Mouse (Mus musculus) kidney, adult 2 months (tissue): ENCODE data around the gene Acot11. TPM values are rescaled to one million over a fixed set of nuclear protein-coding genes. Genes with fewer than 3 reads are reported as not detected.
A peak's percentile ranks its signal among the peaks of the same experiment; 100 is the strongest.

ENCODE experiments used
- DNase-seq: peaks from one replicate; pipeline ENCODE4 v3.0.0; 2021
- H3K27ac ChIP-seq: fragments of 200-500 bp; 2 replicates; pipeline ENCODE4 v1.5.1; 2012; ENCODE audit warnings: low read depth, low read length, control low read depth, inconsistent platforms; ENCODE audit not compliant: insufficient read depth
- H3K27me3 ChIP-seq: fragments of 200-500 bp; replicated peaks from 2 replicates; pipeline ENCODE4 v1.6.1; 2012; ENCODE audit warnings: mild to moderate bottlenecking, moderate library complexity, low read length, inconsistent platforms; ENCODE audit not compliant: control insufficient read depth, insufficient read depth
- H3K36me3 ChIP-seq: fragments of 200-500 bp; 2 replicates; pipeline ENCODE4 v1.6.1; 2012; ENCODE audit warnings: mild to moderate bottlenecking, moderate library complexity, low read length, inconsistent platforms; ENCODE audit not compliant: control insufficient read depth, insufficient read depth
- H3K4me1 ChIP-seq: fragments of 200-500 bp; 2 replicates; pipeline ENCODE4 v1.6.1; 2011; ENCODE audit warnings: low read length; ENCODE audit not compliant: control insufficient read depth, insufficient read depth
- H3K4me3 ChIP-seq: fragments of 200-500 bp; 2 replicates; pipeline ENCODE4 v1.5.1; 2011; ENCODE audit warnings: mild to moderate bottlenecking, low read depth, low read length, control low read depth; ENCODE audit not compliant: insufficient read depth
- CTCF ChIP-seq: fragments of 200-500 bp; conservative IDR thresholded peaks from 2 replicates; pipeline ENCODE4 v1.5.1; 2011; ENCODE audit warnings: low read depth, mild to moderate bottlenecking, control low read depth, low read length, moderate library complexity, mixed read lengths; ENCODE audit not compliant: insufficient read depth, insufficient read length
- POLR2A ChIP-seq: fragments of 200-500 bp; IDR thresholded peaks from one replicate; pipeline ENCODE4 v1.6.1; 2011; ENCODE audit warnings: low read depth, low read length, control low read depth
- WGBS: fragments of 180-500 bp; shearing (Covaris S2); methylation state at CpG from one replicate; pipeline ENCODE4 v1.1.7; 2018; 5-methylcytosine and 5-hydroxymethylcytosine counted together
- polyA plus RNA-seq: library from polyadenylated mRNA; depleted of rRNA; stranded (reverse); fragments of >200 nt; gene quantifications from 2 replicates; pipeline ENCODE4 v1.2.3, GENCODE M21; 2012

The Acot11 gene
- polyA plus RNA-seq, 1 experiment = 20.2 TPM

GRCm38 (mm10) chr4:106787830-106788229 lies 17.0 kb downstream of the Acot11 start:
- no peaks in the 10 kb centered on the region for H3K27me3 ChIP-seq
- no peak overlapping the region for H3K4me3 ChIP-seq
- WGBS = 68% methylated on average over 7 of the region's 7 CpGs
- no peaks in the 10 kb centered on the region for H3K36me3 ChIP-seq
- TF ChIP-seq POLR2A (no peak), CTCF (no peak)
- no peak for DNase-seq
- no peak overlapping the region for H3K27ac ChIP-seq
- no peaks in the 10 kb centered on the region for H3K4me1 ChIP-seq

GRCm38 (mm10) chr4:106785753-106786540 lies 18.9 kb downstream of the Acot11 start:
- Histone ChIP-seq H3K4me1 (no peaks in the 10 kb centered on the region), H3K4me3 (no peak overlapping the region), H3K36me3 (no peaks in the 10 kb centered on the region), H3K27ac (no peak overlapping the region), H3K27me3 (no peaks in the 10 kb centered on the region)
- no peak for DNase-seq
- TF ChIP-seq POLR2A (no peak), CTCF (no peak)
- WGBS = 34% methylated on average over 3 of the region's 5 CpGs

GRCm38 (mm10) chr4:106785345-106785744 lies 19.5 kb downstream of the Acot11 start:
- Histone ChIP-seq H3K36me3 (no peaks in the 10 kb centered on the region), H3K4me3 (no peak overlapping the region), H3K27ac (no peak overlapping the region), H3K27me3 (no peaks in the 10 kb centered on the region), H3K4me1 (no peaks in the 10 kb centered on the region)
- WGBS = 90% methylated on average over 7 of the region's 7 CpGs
- no peak for DNase-seq
- TF ChIP-seq CTCF (no peak), POLR2A (no peak)

- 93% methylated on average over 7 of the region's 7 CpGs for WGBS
Measured at GRCm38 (mm10) chr4:106784806-106785205, 20.0 kb downstream of the Acot11 start.

GRCm38 (mm10) chr4:106783137-106783536 lies 21.7 kb downstream of the Acot11 start:
- Histone ChIP-seq H3K36me3 (no peaks in the 10 kb centered on the region), H3K4me3 (no peak overlapping the region), H3K27ac (no peak overlapping the region), H3K27me3 (no peaks in the 10 kb centered on the region), H3K4me1 (peaks cover 9% of the 10 kb centered on the region)
- DNase-seq = no peak
- no peak for TF ChIP-seq POLR2A
- TF ChIP-seq CTCF = no peak
- WGBS = 75% methylated on average over 10 of the region's 10 CpGs

More at GRCm38 (mm10) chr4:106784806-106785205, 20.0 kb downstream of the Acot11 start:
- H3K36me3 ChIP-seq = no peaks in the 10 kb centered on the region
- H3K4me1 ChIP-seq = no peaks in the 10 kb centered on the region
- no peak overlapping the region for H3K27ac ChIP-seq
- no peak for DNase-seq
- no peaks in the 10 kb centered on the region for H3K27me3 ChIP-seq
- no peak overlapping the region for H3K4me3 ChIP-seq
- no peak for TF ChIP-seq POLR2A
- no peak for TF ChIP-seq CTCF

- Histone ChIP-seq H3K27me3 (no peaks in the 10 kb centered on the region), H3K27ac (no peak overlapping the region)
- 84% methylated on average over 3 of the region's 3 CpGs for whole genome bisulfite sequencing
Measured at GRCm38 (mm10) chr4:106780045-106780444, 24.8 kb downstream of the Acot11 start.

GRCm38 (mm10) chr4:106778116-106778788 lies 26.5 kb downstream of the Acot11 start:
- Histone ChIP-seq H3K4me1 (peaks cover 17% of the 10 kb centered on the region), H3K36me3 (no peaks in the 10 kb centered on the region), H3K27me3 (no peaks in the 10 kb centered on the region), H3K27ac (peak overlapping the region; percentile 94), H3K4me3 (no peak overlapping the region)
- WGBS = 11% methylated on average over 5 of the region's 5 CpGs
- peak; percentile 99 for DNase-seq
- TF ChIP-seq CTCF (no peak), POLR2A (no peak)

More at GRCm38 (mm10) chr4:106780045-106780444, 24.8 kb downstream of the Acot11 start:
- TF ChIP-seq CTCF = no peak
- TF ChIP-seq POLR2A = no peak
- DNase-seq = no peak
- H3K4me3 ChIP-seq = no peak overlapping the region
- H3K36me3 ChIP-seq = no peaks in the 10 kb centered on the region
- peaks cover 17% of the 10 kb centered on the region for H3K4me1 ChIP-seq
